Mouse (Mus musculus) liver, embryonic 15.5 days (tissue): ENCODE measurements around the gene Sebox. TPM values are rescaled to one million over a fixed set of nuclear protein-coding genes. Genes with fewer than 3 reads are reported as not detected.

Source experiments
- polyA plus RNA-seq: library from polyadenylated mRNA; unstranded; fragments of >200 nt; fragmentation: Nextera tagmentation; extraction: Ambion mirVana; gene quantifications from 2 replicates; pipeline ENCODE4 v1.2.1, GENCODE M21; 2015

Gene Sebox
- polyA plus RNA-seq, 1 experiment from 2014 or later = 0.25 TPM

Other genes with a start within 250 kb of the Sebox start
- 24.8 and 28.4 TPM in 2 replicates for gene 2610507B11Rik, start 241.7 kb upstream of the Sebox start, polyA plus RNA-seq
- 0.22 TPM in 1 of 2 replicates, not detected in the other for gene BC030499, start 212.6 kb upstream of the Sebox start, polyA plus RNA-seq
- gene Spag5, start 201.9 kb upstream of the Sebox start, polyA plus RNA-seq = 34.8 and 35.0 TPM in 2 replicates
- 10.5 and 13.3 TPM in 2 replicates for gene Aldoc, start 180.5 kb upstream of the Sebox start, polyA plus RNA-seq
- 31.1 and 33.3 TPM in 2 replicates for gene Pigs, start 175.0 kb upstream of the Sebox start, polyA plus RNA-seq
- gene Unc119, start 160.0 kb upstream of the Sebox start, polyA plus RNA-seq = 27.4 and 29.4 TPM in 2 replicates
- gene Foxn1, start 116.9 kb upstream of the Sebox start, polyA plus RNA-seq = not detected in 2 replicates
- 0.05 TPM in 1 of 2 replicates, not detected in the other for gene Slc13a2, start 81.2 kb upstream of the Sebox start, polyA plus RNA-seq
- gene Slc46a1, start 37.8 kb upstream of the Sebox start, polyA plus RNA-seq = 6.5 and 7.8 TPM in 2 replicates
- 0.17 and 0.20 TPM in 2 replicates for gene Sarm1, start 5.7 kb upstream of the Sebox start, polyA plus RNA-seq
- 675 and 834 TPM in 2 replicates for gene Vtn, start 4.4 kb upstream of the Sebox start, polyA plus RNA-seq
- gene Tmem199, start 8.7 kb downstream of the Sebox start, polyA plus RNA-seq = 20.0 and 20.4 TPM in 2 replicates
- gene Poldip2, start 8.7 kb downstream of the Sebox start, polyA plus RNA-seq = 61.4 and 66.3 TPM in 2 replicates
- gene Tnfaip1, start 32.9 kb downstream of the Sebox start, polyA plus RNA-seq = 14.9 and 17.1 TPM in 2 replicates
- gene Ift20, start 32.9 kb downstream of the Sebox start, polyA plus RNA-seq = 57.7 and 66.1 TPM in 2 replicates
- gene Tmem97, start 47.3 kb downstream of the Sebox start, polyA plus RNA-seq = 101 and 112 TPM in 2 replicates
- gene Nlk, start 193.9 kb downstream of the Sebox start, polyA plus RNA-seq = 3.3 and 4.1 TPM in 2 replicates
- gene Ccnq, start 248.3 kb downstream of the Sebox start, polyA plus RNA-seq = 14.8 and 16.5 TPM in 2 replicates